Mouse (Mus musculus): ENCODE results near the gene Paxx. TPM values are rescaled to one million over a fixed set of nuclear protein-coding genes. Genes with fewer than 3 reads are reported as not detected.

Paxx gene
- polyA plus RNA-seq, 1 experiment from 2014 or later = 9.1 TPM

- Histone ChIP-seq H3K4me3 (no peak overlapping the region), H3K9ac (no peak overlapping the region), H3K9me3 (replicated peaks) (no peaks in the 10 kb centered on the region), H3K4me1 (peaks cover 37% of the 10 kb centered on the region), H3K36me3 (peaks cover 10% of the 10 kb centered on the region), H3K27me3 (replicated peaks) (peaks cover 34% of the 10 kb centered on the region), H3K27ac (no peak overlapping the region), H3K4me2 (no peak overlapping the region)
- ATAC-seq = no peak
- WGBS (ENCODE audit: insufficient replicate concordance) = 76% methylated on average over 17 of the region's 17 CpGs
Measured at GRCm38 (mm10) chr2:25433101-25433500, 27.8 kb downstream of the Paxx start.

GRCm38 (mm10) chr2:25432326-25433098, 28.4 kb downstream of the Paxx start:
- Histone ChIP-seq H3K27ac (no peak overlapping the region), H3K4me2 (no peak overlapping the region), H3K9me3 (replicated peaks) (no peaks in the 10 kb centered on the region), H3K4me3 (no peak overlapping the region), H3K27me3 (replicated peaks) (peaks cover 34% of the 10 kb centered on the region), H3K9ac (no peak overlapping the region), H3K36me3 (peaks cover 5% of the 10 kb centered on the region; the same call in 1 of the 2 replicates), H3K4me1 (peaks cover 35% of the 10 kb centered on the region)
- ATAC-seq = no peak
- WGBS (ENCODE audit: insufficient replicate concordance) = 45% methylated on average over 11 of the region's 11 CpGs

- Histone ChIP-seq H3K27ac (no peak overlapping the region), H3K27me3 (replicated peaks) (peaks cover 38% of the 10 kb centered on the region), H3K9ac (no peak overlapping the region), H3K9me3 (replicated peaks) (no peaks in the 10 kb centered on the region), H3K4me1 (peaks cover 39% of the 10 kb centered on the region), H3K36me3 (0 out of 2 replicates have a peak, but pooled peaks cover 2% of the 10 kb centered on the region), H3K4me2 (no peak overlapping the region), H3K4me3 (no peak overlapping the region)
- WGBS (ENCODE audit: insufficient replicate concordance) = 73% methylated on average over 6 of the region's 6 CpGs
- no peak for ATAC-seq
Measured at GRCm38 (mm10) chr2:25431308-25431855, 29.5 kb downstream of the Paxx start.

GRCm38 (mm10) chr2:25430395-25431233, 30.3 kb downstream of the Paxx start:
- 71% methylated on average over 17 of the region's 17 CpGs for WGBS (ENCODE audit: insufficient replicate concordance)
- Histone ChIP-seq H3K9ac (no peak overlapping the region), H3K9me3 (replicated peaks) (no peaks in the 10 kb centered on the region), H3K36me3 (no peaks in the 10 kb centered on the region), H3K27me3 (replicated peaks) (peaks cover 45% of the 10 kb centered on the region), H3K27ac (no peak overlapping the region), H3K4me1 (peaks cover 39% of the 10 kb centered on the region), H3K4me3 (no peak overlapping the region), H3K4me2 (no peak overlapping the region)
- no peak for ATAC-seq

- no peak for ATAC-seq
- H3K4me3 ChIP-seq = peak overlapping the region; percentile 69
- H3K4me1 ChIP-seq = peaks cover 39% of the 10 kb centered on the region
- WGBS (ENCODE audit: insufficient replicate concordance) = 67% methylated on average over 5 of the region's 5 CpGs
- H3K27me3 ChIP-seq (replicated peaks) = peaks cover 52% of the 10 kb centered on the region
- H3K4me2 ChIP-seq = peak overlapping the region; percentile 99
- H3K9me3 ChIP-seq (replicated peaks) = no peaks in the 10 kb centered on the region
- H3K36me3 ChIP-seq = no peaks in the 10 kb centered on the region
- H3K9ac ChIP-seq = peak overlapping the region; percentile 75; the same call in 1 of the 2 replicates
- no peak overlapping the region for H3K27ac ChIP-seq
Measured at GRCm38 (mm10) chr2:25429435-25430180, 31.3 kb downstream of the Paxx start.

- peaks cover 59% of the 10 kb centered on the region for H3K27me3 ChIP-seq (replicated peaks)
- H3K36me3 ChIP-seq = no peaks in the 10 kb centered on the region
- ATAC-seq = peak; percentile 83
- H3K4me2 ChIP-seq = peak within 1 kb of the TSS; percentile 99
- no peaks in the 10 kb centered on the region for H3K9me3 ChIP-seq (replicated peaks)
- no peak within 1 kb of the TSS for H3K27ac ChIP-seq
- H3K9ac ChIP-seq = peak within 1 kb of the TSS; percentile 75
- peaks cover 43% of the 10 kb centered on the region for H3K4me1 ChIP-seq
- WGBS (ENCODE audit: insufficient replicate concordance) = under 1% methylated on average over 89 of the region's 89 CpGs
- H3K4me3 ChIP-seq = peak within 1 kb of the TSS; percentile 69
Measured at GRCm38 (mm10) chr2:25428442-25429236, 32.3 kb downstream of the Paxx start, which contains the start of gene Abca2. Abca2 (plus strand) TSS chr2:25428703.

- Histone ChIP-seq H3K9me3 (replicated peaks) (no peaks in the 10 kb centered on the region), H3K36me3 (no peaks in the 10 kb centered on the region), H3K4me1 (peaks cover 49% of the 10 kb centered on the region), H3K4me3 (no peak overlapping the region), H3K9ac (no peak overlapping the region), H3K27me3 (replicated peaks) (peaks cover 65% of the 10 kb centered on the region), H3K27ac (no peak overlapping the region), H3K4me2 (no peak overlapping the region)
- ATAC-seq = no peak
- WGBS (ENCODE audit: insufficient replicate concordance) = 75% methylated on average over 5 of the region's 5 CpGs
Measured at GRCm38 (mm10) chr2:25427256-25427655, 33.6 kb downstream of the Paxx start.

GRCm38 (mm10) chr2:25426721-25427191, 34.1 kb downstream of the Paxx start:
- no peak overlapping the region for H3K4me3 ChIP-seq
- no peaks in the 10 kb centered on the region for H3K9me3 ChIP-seq (replicated peaks)
- H3K4me2 ChIP-seq = no peak overlapping the region
- no peaks in the 10 kb centered on the region for H3K36me3 ChIP-seq
- H3K27ac ChIP-seq = no peak overlapping the region
- H3K9ac ChIP-seq = no peak overlapping the region
- ATAC-seq = no peak
- 9% methylated on average over 5 of the region's 5 CpGs for WGBS (ENCODE audit: insufficient replicate concordance)
- H3K4me1 ChIP-seq = peaks cover 44% of the 10 kb centered on the region
- peaks cover 65% of the 10 kb centered on the region for H3K27me3 ChIP-seq (replicated peaks)

GRCm38 (mm10) chr2:25425481-25425880, 35.4 kb downstream of the Paxx start:
- no peak overlapping the region for H3K4me2 ChIP-seq
- H3K36me3 ChIP-seq = no peaks in the 10 kb centered on the region
- H3K4me1 ChIP-seq = peaks cover 38% of the 10 kb centered on the region
- no peak overlapping the region for H3K27ac ChIP-seq
- H3K27me3 ChIP-seq (replicated peaks) = peaks cover 61% of the 10 kb centered on the region
- H3K9me3 ChIP-seq (replicated peaks) = no peaks in the 10 kb centered on the region
- WGBS (ENCODE audit: insufficient replicate concordance) = 57% methylated on average over 27 of the region's 27 CpGs
- no peak overlapping the region for H3K4me3 ChIP-seq
- ATAC-seq = no peak
- no peak overlapping the region for H3K9ac ChIP-seq

GRCm38 (mm10) chr2:25423626-25424025, 37.3 kb downstream of the Paxx start:
- no peak overlapping the region for H3K4me2 ChIP-seq
- H3K4me3 ChIP-seq = no peak overlapping the region
- no peaks in the 10 kb centered on the region for H3K36me3 ChIP-seq
- peaks cover 46% of the 10 kb centered on the region for H3K27me3 ChIP-seq (replicated peaks)
- H3K9me3 ChIP-seq (replicated peaks) = no peaks in the 10 kb centered on the region
- no peak overlapping the region for H3K9ac ChIP-seq
- H3K27ac ChIP-seq = no peak overlapping the region
- peaks cover 27% of the 10 kb centered on the region for H3K4me1 ChIP-seq
- no peak for ATAC-seq
- 45% methylated on average over 1 of the region's 1 CpGs for WGBS (ENCODE audit: insufficient replicate concordance)

Measured in liver, embryonic 12.5 days (tissue).